Mouse (Mus musculus) limb, embryonic 14.5 days (tissue): Measurements from ENCODE around the gene Calcoco2. TPM values are rescaled to one million over a fixed set of nuclear protein-coding genes. Genes with fewer than 3 reads are reported as not detected.

Source experiments
- ATAC-seq: fragments of 200-750 bp; cut with Nextera tagmentation; 2 replicates; pipeline ENCODE4 v1.8.0; 2017; ENCODE audit warnings: low read depth, moderate number of reproducible peaks, moderate TSS enrichment; ENCODE audit not compliant: low FRiP score
- DNase-seq: peaks from one replicate; pipeline ENCODE4 v3.0.0-alpha.2; 2015; ENCODE audit warnings: low spot score
- H3K27ac ChIP-seq: fragments of 300-500 bp; sonication (generic); replicated peaks from 2 replicates; pipeline ENCODE4 v1.5.1; 2014; ENCODE audit warnings: low read depth, mild to moderate bottlenecking, low read length, moderate library complexity, mixed read lengths
- H3K27me3 ChIP-seq: fragments of 300-500 bp; sonication (generic); 2 replicates; pipeline ENCODE4 v1.6.1; 2014; ENCODE audit warnings: low read length, mixed read lengths; ENCODE audit not compliant: control insufficient read depth, insufficient read depth
- H3K36me3 ChIP-seq: fragments of 300-500 bp; sonication (generic); 2 replicates; pipeline ENCODE4 v1.6.1; 2014; ENCODE audit warnings: mild to moderate bottlenecking, low read length, moderate library complexity, mixed read lengths; ENCODE audit not compliant: control insufficient read depth, insufficient read depth
- H3K4me1 ChIP-seq: fragments of 300-500 bp; sonication (generic); 2 replicates; pipeline ENCODE4 v1.6.1; 2014; ENCODE audit warnings: antibody characterized with exemption, low read length, mixed read lengths; ENCODE audit not compliant: control insufficient read depth, insufficient read depth
- H3K4me2 ChIP-seq: fragments of 300-500 bp; sonication (generic); replicated peaks from 2 replicates; pipeline ENCODE4 v1.6.1; 2014; ENCODE audit warnings: low read depth, mild to moderate bottlenecking, low read length, moderate library complexity; ENCODE audit not compliant: severe bottlenecking
- H3K4me3 ChIP-seq: fragments of 300-500 bp; sonication (generic); replicated peaks from 2 replicates; pipeline ENCODE4 v1.5.1; 2014; ENCODE audit warnings: low read length
- H3K9ac ChIP-seq: fragments of 300-500 bp; sonication (generic); 2 replicates; pipeline ENCODE4 v1.6.1; 2014; ENCODE audit warnings: mild to moderate bottlenecking, low read depth, low read length, moderate library complexity; ENCODE audit not compliant: severe bottlenecking
- H3K9me3 ChIP-seq: fragments of 300-500 bp; sonication (generic); 2 replicates; pipeline ENCODE4 v1.6.1; 2016; ENCODE audit warnings: low read length; ENCODE audit not compliant: control insufficient read depth
- POLR2A ChIP-seq: fragments of 200-500 bp; IDR thresholded peaks from 2 replicates; pipeline ENCODE4 v1.8.0; 2012; ENCODE audit warnings: inconsistent platforms, mild to moderate bottlenecking, moderate library complexity, borderline replicate concordance; ENCODE audit not compliant: insufficient read depth, insufficient read length; ENCODE audit errors: extremely low read depth
- WGBS: fragments of 180-500 bp; shearing (Covaris S2); extraction: QIAGEN DNeasy Blood & Tissue Kit; methylation state at CpG from one replicate; pipeline ENCODE4 v1.1.7; 2014; 5-methylcytosine and 5-hydroxymethylcytosine counted together
- polyA plus RNA-seq, 2 experiments: library from polyadenylated mRNA; depleted of rRNA in 1 of 2; stranded (reverse) in 1 of 2; unstranded in 1 of 2; fragments of >200 nt; fragmentation: Nextera tagmentation in 1 of 2; extraction: Ambion mirVana in 1 of 2; gene quantifications; 2 replicates each; pipeline versions ENCODE4 v1.2.1 to v1.2.3; 2012 to 2014

The Calcoco2 gene
- polyA plus RNA-seq, 2 experiments: not detected

DNA sequence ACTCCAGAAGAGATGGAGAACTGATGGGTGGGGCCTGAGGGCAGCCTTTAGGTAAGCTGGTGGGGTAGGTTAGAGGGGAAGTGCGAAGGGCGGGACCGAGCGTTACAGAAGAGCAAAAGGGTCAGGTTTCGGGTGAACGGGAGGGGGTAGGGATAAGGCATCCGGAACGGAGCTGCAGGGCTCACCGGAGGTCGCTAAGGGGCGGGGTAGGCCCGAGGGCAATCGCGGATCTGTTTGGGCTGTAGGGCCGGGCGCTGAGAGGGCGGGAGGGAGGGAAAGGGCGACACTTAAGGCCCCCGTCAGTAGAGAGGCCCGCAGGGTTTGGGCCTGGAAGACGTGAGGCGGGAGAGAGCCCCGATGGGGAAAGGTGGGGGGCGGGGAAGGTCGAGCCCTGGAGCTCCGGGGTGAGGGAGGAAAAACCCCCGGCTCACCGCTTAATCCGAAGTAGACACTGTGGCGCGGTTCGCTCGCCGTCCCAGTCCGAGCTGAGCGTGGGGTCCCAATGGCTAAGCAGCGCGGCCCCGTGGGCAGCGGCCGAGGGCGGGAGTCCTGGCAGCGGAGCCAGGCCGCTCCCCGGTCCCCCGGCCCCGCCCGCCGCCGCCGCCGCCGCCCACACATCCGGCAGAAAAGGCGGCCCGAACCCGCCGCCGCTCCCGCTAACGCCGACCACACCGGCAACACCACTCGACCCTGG, 47.1 kb downstream of the Calcoco2 start:
- ATAC-seq (peak; percentile 53; the same call in 1 of the 2 replicates), DNase-seq (no peak)
- Histone ChIP-seq H3K4me3 (peak overlapping the region; percentile 94), H3K4me2 (peak overlapping the region; percentile 62), H3K27me3 (no peaks in the 10 kb centered on the region), H3K9me3 (no peaks in the 10 kb centered on the region), H3K27ac (peak overlapping the region; percentile 79), H3K9ac (peak overlapping the region; percentile 93), H3K36me3 (peaks cover 25% of the 10 kb centered on the region), H3K4me1 (peaks cover 14% of the 10 kb centered on the region)
- TF ChIP-seq POLR2A: no peak
- WGBS: 1% methylated on average over 22 of the region's 64 CpGs

DNA sequence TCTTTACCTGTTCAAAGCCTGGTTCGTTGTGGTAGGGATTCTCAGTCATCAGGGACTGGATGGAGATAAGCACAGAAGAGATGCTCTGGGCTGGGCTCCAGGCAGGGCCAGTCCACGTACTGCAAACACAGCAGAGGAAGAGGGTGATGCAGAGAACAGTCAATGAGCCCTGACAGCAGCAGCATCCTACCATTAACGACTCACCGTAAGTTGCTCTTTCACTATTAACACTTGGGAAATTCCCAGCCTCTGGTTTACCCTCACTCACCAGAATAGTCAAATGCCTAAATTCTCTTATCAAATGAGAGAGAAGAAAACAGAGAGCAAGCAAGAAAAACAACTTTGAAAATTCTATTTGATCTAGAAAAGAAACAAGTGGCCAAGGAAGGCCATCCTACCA, 53.5 kb downstream of the Calcoco2 start:
- no peak for TF ChIP-seq POLR2A
- Histone ChIP-seq H3K27me3 (no peaks in the 10 kb centered on the region), H3K9me3 (no peaks in the 10 kb centered on the region), H3K27ac (no peak overlapping the region), H3K9ac (no peak overlapping the region), H3K36me3 (peaks cover 77% of the 10 kb centered on the region), H3K4me2 (no peak overlapping the region), H3K4me1 (peaks cover 5% of the 10 kb centered on the region; the same call in 1 of the 2 replicates), H3K4me3 (no peak overlapping the region)
- DNase-seq (no peak), ATAC-seq (no peak)
- WGBS: 89% methylated on average over 4 of the region's 4 CpGs

DNA sequence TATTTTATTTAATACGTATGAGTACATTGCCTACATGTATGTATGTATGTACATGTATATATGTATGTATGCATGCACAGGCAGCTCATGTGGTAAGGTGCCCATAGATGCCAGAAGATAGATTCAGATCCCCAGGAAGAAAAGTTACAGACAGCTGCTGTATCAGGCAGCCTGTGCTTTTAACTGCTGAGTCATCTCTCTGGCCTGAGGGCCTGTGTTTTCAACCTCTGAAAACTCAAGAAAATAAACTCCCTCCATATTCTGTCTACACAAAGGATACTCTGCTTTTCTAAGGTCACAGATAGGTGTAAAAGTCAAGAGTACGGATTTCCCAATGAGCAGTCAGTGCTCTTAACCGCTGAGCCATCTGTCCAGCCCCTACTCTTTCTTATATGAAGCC, 60.9 kb downstream of the Calcoco2 start:
- no peak overlapping the region for H3K4me3 ChIP-seq
- WGBS: 92% methylated on average over 3 of the region's 3 CpGs
- no peak overlapping the region for H3K4me2 ChIP-seq
- H3K36me3 ChIP-seq: peaks cover 74% of the 10 kb centered on the region
- TF ChIP-seq POLR2A: no peak
- ATAC-seq: no peak
- H3K4me1 ChIP-seq: no peaks in the 10 kb centered on the region
- H3K27ac ChIP-seq: no peak overlapping the region
- H3K9me3 ChIP-seq: no peaks in the 10 kb centered on the region
- DNase-seq: no peak
- no peak overlapping the region for H3K9ac ChIP-seq
- H3K27me3 ChIP-seq: no peaks in the 10 kb centered on the region

DNA sequence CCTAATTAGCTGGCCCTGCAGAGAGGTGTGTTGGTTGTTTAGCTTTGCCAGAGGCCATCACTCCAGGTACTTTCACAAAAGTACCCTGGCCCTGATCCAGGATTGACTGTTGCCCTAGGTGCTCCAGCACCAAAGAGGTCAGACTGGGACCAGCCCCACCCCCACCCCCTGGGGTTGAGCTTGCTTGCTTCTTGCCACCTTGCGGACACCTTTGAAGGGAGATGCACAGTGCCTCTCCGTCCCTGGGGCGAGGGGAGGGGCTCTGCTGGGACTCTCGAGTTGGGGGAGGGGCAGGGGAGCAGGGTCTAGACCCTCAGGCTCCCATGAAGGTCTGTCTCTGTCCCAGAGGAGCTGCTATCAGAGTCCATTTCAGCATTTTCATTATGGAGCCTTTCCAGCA, 61.8 kb downstream of the Calcoco2 start:
- H3K27ac ChIP-seq: no peak overlapping the region
- H3K4me3 ChIP-seq: no peak overlapping the region
- DNase-seq: no peak
- no peak overlapping the region for H3K4me2 ChIP-seq
- no peak overlapping the region for H3K9ac ChIP-seq
- no peak for ATAC-seq
- H3K4me1 ChIP-seq: no peaks in the 10 kb centered on the region
- H3K27me3 ChIP-seq: no peaks in the 10 kb centered on the region
- 85% methylated on average over 4 of the region's 4 CpGs for WGBS
- TF ChIP-seq POLR2A: no peak
- H3K9me3 ChIP-seq: no peaks in the 10 kb centered on the region
- H3K36me3 ChIP-seq: peaks cover 70% of the 10 kb centered on the region

Other genes with a start within 250 kb of the Calcoco2 start
- 0.04 TPM in 1 of 2 replicates, not detected in the other for gene B4galnt2, start 197.1 kb downstream of the Calcoco2 start, polyA plus RNA-seq (2012; rRNA removed)
- not detected in 2 replicates for gene B4galnt2, start 197.1 kb downstream of the Calcoco2 start, polyA plus RNA-seq (2014; fragmentation: Nextera tagmentation; extraction: Ambion mirVana)
- gene Igf2bp1, start 106.0 kb downstream of the Calcoco2 start, polyA plus RNA-seq (2012; rRNA removed): 22.4 and 22.8 TPM in 2 replicates
- 26.7 and 35.7 TPM in 2 replicates for gene Igf2bp1, start 106.0 kb downstream of the Calcoco2 start, polyA plus RNA-seq (2014; fragmentation: Nextera tagmentation; extraction: Ambion mirVana)
- gene Gip, start 87.4 kb downstream of the Calcoco2 start, polyA plus RNA-seq (2012; rRNA removed): 0.18 TPM in 1 of 2 replicates, not detected in the other
- not detected in 2 replicates for gene Gip, start 87.4 kb downstream of the Calcoco2 start, polyA plus RNA-seq (2014; fragmentation: Nextera tagmentation; extraction: Ambion mirVana)
- 30.5 and 41.6 TPM in 2 replicates for gene Snf8, start 77.1 kb downstream of the Calcoco2 start, polyA plus RNA-seq (2012; rRNA removed)
- 39.4 and 40.0 TPM in 2 replicates for gene Snf8, start 77.1 kb downstream of the Calcoco2 start, polyA plus RNA-seq (2014; fragmentation: Nextera tagmentation; extraction: Ambion mirVana)
- 68.9 and 72.6 TPM in 2 replicates for gene Ube2z, start 46.6 kb downstream of the Calcoco2 start, polyA plus RNA-seq (2012; rRNA removed)
- gene Ube2z, start 46.6 kb downstream of the Calcoco2 start, polyA plus RNA-seq (2014; fragmentation: Nextera tagmentation; extraction: Ambion mirVana): 40.9 and 41.3 TPM in 2 replicates
- gene Atp5g1, start 36.3 kb downstream of the Calcoco2 start, polyA plus RNA-seq (2012; rRNA removed): 265 and 369 TPM in 2 replicates
- gene Atp5g1, start 36.3 kb downstream of the Calcoco2 start, polyA plus RNA-seq (2014; fragmentation: Nextera tagmentation; extraction: Ambion mirVana): 678 and 741 TPM in 2 replicates
- 0.04 and 0.05 TPM in 2 replicates for gene Ttll6, start 21.8 kb upstream of the Calcoco2 start, polyA plus RNA-seq (2012; rRNA removed)
- gene Ttll6, start 21.8 kb upstream of the Calcoco2 start, polyA plus RNA-seq (2014; fragmentation: Nextera tagmentation; extraction: Ambion mirVana): not detected in 2 replicates
- not detected in 2 replicates for gene Hoxb13, start 82.4 kb upstream of the Calcoco2 start, polyA plus RNA-seq (2012; rRNA removed)
- not detected in 2 replicates for gene Hoxb13, start 82.4 kb upstream of the Calcoco2 start, polyA plus RNA-seq (2014; fragmentation: Nextera tagmentation; extraction: Ambion mirVana)
- 3.2 and 4.4 TPM in 2 replicates for gene Hoxb9, start 159.5 kb upstream of the Calcoco2 start, polyA plus RNA-seq (2012; rRNA removed)
- 1.1 and 1.2 TPM in 2 replicates for gene Hoxb9, start 159.5 kb upstream of the Calcoco2 start, polyA plus RNA-seq (2014; fragmentation: Nextera tagmentation; extraction: Ambion mirVana)
- 2.1 and 2.3 TPM in 2 replicates for gene Hoxb8, start 169.9 kb upstream of the Calcoco2 start, polyA plus RNA-seq (2012; rRNA removed)
- gene Hoxb8, start 169.9 kb upstream of the Calcoco2 start, polyA plus RNA-seq (2014; fragmentation: Nextera tagmentation; extraction: Ambion mirVana): 0.10 and 0.43 TPM in 2 replicates
- gene Hoxb7, start 174.7 kb upstream of the Calcoco2 start, polyA plus RNA-seq (2012; rRNA removed): 2.0 and 2.7 TPM in 2 replicates
- 2.2 and 4.4 TPM in 2 replicates for gene Hoxb7, start 174.7 kb upstream of the Calcoco2 start, polyA plus RNA-seq (2014; fragmentation: Nextera tagmentation; extraction: Ambion mirVana)
- gene Hoxb6, start 180.5 kb upstream of the Calcoco2 start, polyA plus RNA-seq (2012; rRNA removed): 2.2 and 2.8 TPM in 2 replicates
- 0.30 and 0.61 TPM in 2 replicates for gene Hoxb6, start 180.5 kb upstream of the Calcoco2 start, polyA plus RNA-seq (2014; fragmentation: Nextera tagmentation; extraction: Ambion mirVana)
- gene Hoxb5, start 191.4 kb upstream of the Calcoco2 start, polyA plus RNA-seq (2012; rRNA removed): 1.8 TPM in 2 replicates
- 0.51 and 0.85 TPM in 2 replicates for gene Hoxb5, start 191.4 kb upstream of the Calcoco2 start, polyA plus RNA-seq (2014; fragmentation: Nextera tagmentation; extraction: Ambion mirVana)
- 2.3 and 2.5 TPM in 2 replicates for gene Hoxb4, start 206.3 kb upstream of the Calcoco2 start, polyA plus RNA-seq (2012; rRNA removed)
- gene Hoxb4, start 206.3 kb upstream of the Calcoco2 start, polyA plus RNA-seq (2014; fragmentation: Nextera tagmentation; extraction: Ambion mirVana): 0.17 and 0.28 TPM in 2 replicates
- 4.9 and 5.4 TPM in 2 replicates for gene Hoxb3, start 211.4 kb upstream of the Calcoco2 start, polyA plus RNA-seq (2012; rRNA removed)
- gene Hoxb3, start 211.4 kb upstream of the Calcoco2 start, polyA plus RNA-seq (2014; fragmentation: Nextera tagmentation; extraction: Ambion mirVana): 0.18 and 0.69 TPM in 2 replicates
- 9.6 and 9.9 TPM in 2 replicates for gene Hoxb2, start 238.6 kb upstream of the Calcoco2 start, polyA plus RNA-seq (2012; rRNA removed)
- gene Hoxb2, start 238.6 kb upstream of the Calcoco2 start, polyA plus RNA-seq (2014; fragmentation: Nextera tagmentation; extraction: Ambion mirVana): 4.2 and 5.8 TPM in 2 replicates